Mouse (Mus musculus) ES-Bruce4 (cell line): ENCODE data around the gene Gucd1. TPM values are rescaled to one million over a fixed set of nuclear protein-coding genes. Genes with fewer than 3 reads are reported as not detected.
"Not testable (repeated sequence)": the region's sequence is repeated elsewhere in the genome, so short reads cannot be mapped to it uniquely, and the experiment has no call there.

Source experiments
- H3K27ac ChIP-seq: 2 replicates; pipeline ENCODE4 v1.5.1; 2012; ENCODE audit warnings: low read length, inconsistent platforms; ENCODE audit not compliant: insufficient read depth
- H3K27me3 ChIP-seq: 2 replicates; pipeline ENCODE4 v1.6.1; 2012; ENCODE audit warnings: mild to moderate bottlenecking, low read length, inconsistent platforms; ENCODE audit not compliant: control insufficient read depth, poor library complexity, insufficient read depth, severe bottlenecking
- H3K36me3 ChIP-seq: 2 replicates; pipeline ENCODE4 v1.6.1; 2012; ENCODE audit warnings: inconsistent platforms, mild to moderate bottlenecking, low read length, moderate library complexity; ENCODE audit not compliant: control insufficient read depth, poor library complexity, insufficient read depth, severe bottlenecking
- H3K4me1 ChIP-seq: one replicate; pipeline ENCODE4 v1.8.1; 2011; ENCODE audit warnings: low read length; ENCODE audit not compliant: control insufficient read depth, insufficient read depth
- H3K4me3 ChIP-seq: 2 replicates; pipeline ENCODE4 v1.5.1; 2011; ENCODE audit warnings: low read depth, mild to moderate bottlenecking, low read length
- H3K9ac ChIP-seq: 2 replicates; pipeline ENCODE4 v1.6.1; 2012; ENCODE audit warnings: low read depth, mild to moderate bottlenecking, inconsistent platforms; ENCODE audit not compliant: poor library complexity, severe bottlenecking
- H3K9me3 ChIP-seq: replicated peaks from 2 replicates; pipeline ENCODE4 v1.6.1; 2012; ENCODE audit warnings: mild to moderate bottlenecking, low read length, inconsistent platforms; ENCODE audit not compliant: control insufficient read depth, poor library complexity, insufficient read depth, severe bottlenecking
- CTCF ChIP-seq: IDR thresholded peaks from one replicate; pipeline ENCODE4 v1.8.1; 2011; ENCODE audit warnings: low read depth, low read length
- EP300 ChIP-seq: IDR thresholded peaks from 2 replicates; pipeline ENCODE4 v1.6.1; 2011; ENCODE audit warnings: low read depth, low read length; ENCODE audit not compliant: insufficient read depth
- POLR2A ChIP-seq: IDR thresholded peaks from one replicate; pipeline ENCODE4 v1.8.1; 2011; ENCODE audit warnings: low read length; ENCODE audit not compliant: insufficient read depth
- polyA plus RNA-seq: library from polyadenylated mRNA; stranded (reverse); fragments of >200 nt; gene quantifications from 2 replicates; pipeline ENCODE4 v1.2.4, GENCODE M21; 2011; ENCODE audit warnings: low read depth; ENCODE audit not compliant: missing spikeins, insufficient read depth, insufficient read length

The Gucd1 gene
- polyA plus RNA-seq, 1 experiment: 9.9 TPM

- no peak for TF ChIP-seq EP300
- no peak overlapping the region for H3K9ac ChIP-seq
- H3K27me3 ChIP-seq: no peaks in the 10 kb centered on the region
- no peaks in the 10 kb centered on the region for H3K9me3 ChIP-seq
- no peaks in the 10 kb centered on the region for H3K4me1 ChIP-seq
- H3K27ac ChIP-seq: no peak overlapping the region
- no peak overlapping the region for H3K4me3 ChIP-seq
- H3K36me3 ChIP-seq: no peaks in the 10 kb centered on the region
These were observed 162.4 kb downstream of the Gucd1 start for GRCm38 (mm10) chr10:75355341-75355740.

GRCm38 (mm10) chr10:75353838-75354241 lies 163.9 kb downstream of the Gucd1 start:
- H3K27ac ChIP-seq, H3K36me3 ChIP-seq, H3K27me3 ChIP-seq, H3K4me1 ChIP-seq, H3K4me3 ChIP-seq, H3K9ac ChIP-seq, H3K9me3 ChIP-seq: not testable (repeated sequence)

GRCm38 (mm10) chr10:75352541-75352940 lies 165.2 kb downstream of the Gucd1 start:
- TF ChIP-seq POLR2A (no peak), CTCF (no peak)
- Histone ChIP-seq H3K27me3 (no peaks in the 10 kb centered on the region), H3K9me3 (no peaks in the 10 kb centered on the region), H3K9ac (no peak overlapping the region), H3K4me1 (no peaks in the 10 kb centered on the region), H3K36me3 (no peaks in the 10 kb centered on the region), H3K27ac (no peak overlapping the region), H3K4me3 (no peak overlapping the region)

GRCm38 (mm10) chr10:75350564-75350963 lies 167.2 kb downstream of the Gucd1 start:
- Histone ChIP-seq H3K4me3 (no peak overlapping the region), H3K36me3 (no peaks in the 10 kb centered on the region), H3K4me1 (no peaks in the 10 kb centered on the region), H3K9ac (no peak overlapping the region), H3K27me3 (no peaks in the 10 kb centered on the region), H3K27ac (no peak overlapping the region), H3K9me3 (peaks cover 4% of the 10 kb centered on the region)
- TF ChIP-seq POLR2A (no peak), CTCF (no peak), EP300 (no peak)

- H3K9ac ChIP-seq: no peak overlapping the region
- H3K4me1 ChIP-seq: no peaks in the 10 kb centered on the region
- H3K4me3 ChIP-seq: no peak overlapping the region
- H3K27ac ChIP-seq: no peak overlapping the region
- no peaks in the 10 kb centered on the region for H3K36me3 ChIP-seq
- H3K9me3 ChIP-seq: peaks cover 4% of the 10 kb centered on the region
- no peak for TF ChIP-seq POLR2A
- no peak for TF ChIP-seq CTCF
- no peak for TF ChIP-seq EP300
- H3K27me3 ChIP-seq: no peaks in the 10 kb centered on the region
These were observed 172.5 kb downstream of the Gucd1 start for GRCm38 (mm10) chr10:75345265-75345664.

- not testable (repeated sequence) for H3K4me3 ChIP-seq, H3K36me3 ChIP-seq, H3K27ac ChIP-seq, H3K4me1 ChIP-seq, H3K9ac ChIP-seq, H3K9me3 ChIP-seq, H3K27me3 ChIP-seq
These were observed 173.2 kb downstream of the Gucd1 start for GRCm38 (mm10) chr10:75344563-75344962.

GRCm38 (mm10) chr10:75341936-75342335 lies 175.8 kb downstream of the Gucd1 start:
- no peaks in the 10 kb centered on the region for H3K27me3 ChIP-seq
- no peaks in the 10 kb centered on the region for H3K4me1 ChIP-seq
- H3K36me3 ChIP-seq: no peaks in the 10 kb centered on the region
- H3K9ac ChIP-seq: no peak overlapping the region
- H3K9me3 ChIP-seq: peaks cover 4% of the 10 kb centered on the region
- H3K4me3 ChIP-seq: no peak overlapping the region
- H3K27ac ChIP-seq: no peak overlapping the region
- no peak for TF ChIP-seq CTCF
- TF ChIP-seq EP300: no peak
- no peak for TF ChIP-seq POLR2A
